Mouse (Mus musculus): Measurements from ENCODE around the gene Lsp1.

Gene Lsp1

DNA sequence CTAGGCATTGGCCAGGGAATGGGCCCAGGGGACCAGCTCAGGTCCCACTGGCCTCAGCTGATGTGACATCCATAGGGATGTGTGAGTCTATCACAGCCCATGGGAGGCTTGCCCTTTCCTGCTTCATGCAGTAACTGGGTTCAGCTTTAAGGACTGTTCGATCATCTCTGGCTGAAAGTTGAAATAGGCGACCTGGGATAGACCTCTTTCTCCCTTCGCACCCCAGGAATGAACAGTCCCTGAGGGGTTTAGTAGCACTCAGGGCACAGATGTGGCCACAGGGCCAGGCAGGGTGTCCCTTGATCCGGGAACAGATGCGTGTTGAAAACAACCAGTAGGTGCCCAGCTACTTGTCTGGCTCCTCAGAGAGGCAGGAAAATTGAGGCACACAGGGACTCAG, 15.7 kb downstream of the Lsp1 start:
- DNase-seq (ENCODE audit: low spot score), result no peak

DNA sequence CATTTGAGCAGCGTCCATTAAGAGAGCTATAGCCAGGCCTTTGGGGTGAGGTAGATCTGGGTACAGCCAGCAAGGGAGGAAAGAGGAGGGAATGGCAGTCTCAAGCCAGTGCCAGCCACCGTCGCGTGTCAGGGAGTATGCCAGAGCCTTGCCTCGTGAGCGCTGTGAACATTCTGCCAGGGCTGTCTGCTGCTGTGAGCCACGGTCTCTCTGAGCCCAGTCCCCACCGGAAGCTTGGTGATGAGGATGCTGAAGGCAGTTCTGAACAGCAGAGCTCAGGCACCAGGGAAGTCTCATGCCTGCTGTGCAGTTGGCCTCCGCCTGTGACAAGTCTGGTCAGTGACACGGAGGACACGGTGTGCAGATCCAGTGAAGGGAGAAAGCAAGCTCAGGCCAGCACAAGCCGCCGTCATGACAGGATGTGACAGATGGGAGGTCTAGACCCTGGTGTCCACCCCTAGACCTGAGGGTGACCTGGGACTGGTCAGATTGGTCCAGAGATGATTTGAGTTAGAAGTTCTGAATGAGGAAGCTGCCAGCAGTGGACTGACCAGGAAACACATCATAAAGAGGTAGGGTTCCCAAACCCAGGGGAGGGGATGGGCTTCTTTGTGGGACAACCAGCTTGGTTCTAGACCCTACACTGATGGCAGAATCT, 16.3 kb downstream of the Lsp1 start:
- DNase-seq (ENCODE audit: low spot score), result peak; percentile 46

DNA sequence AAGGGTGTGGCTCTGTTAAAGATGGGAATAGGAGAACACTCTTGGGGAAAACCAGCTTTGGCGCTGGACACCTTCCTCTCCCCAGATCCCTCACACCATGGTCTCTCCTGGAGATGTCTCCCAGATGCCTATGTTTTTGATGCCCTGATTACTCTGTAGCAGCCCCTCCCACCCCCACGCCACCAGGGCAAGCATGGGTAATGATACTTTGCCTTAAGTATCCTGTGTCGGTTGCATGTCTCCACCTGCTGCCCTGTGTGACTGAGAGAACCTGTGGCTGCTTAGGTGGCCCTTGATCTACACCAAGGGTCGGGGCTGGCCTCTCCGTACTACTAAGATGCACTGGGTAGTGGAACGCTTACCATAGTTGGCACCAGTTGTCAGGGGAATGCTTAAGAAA, 17.4 kb downstream of the Lsp1 start:
- no peak for DNase-seq (ENCODE audit: low spot score)

DNA sequence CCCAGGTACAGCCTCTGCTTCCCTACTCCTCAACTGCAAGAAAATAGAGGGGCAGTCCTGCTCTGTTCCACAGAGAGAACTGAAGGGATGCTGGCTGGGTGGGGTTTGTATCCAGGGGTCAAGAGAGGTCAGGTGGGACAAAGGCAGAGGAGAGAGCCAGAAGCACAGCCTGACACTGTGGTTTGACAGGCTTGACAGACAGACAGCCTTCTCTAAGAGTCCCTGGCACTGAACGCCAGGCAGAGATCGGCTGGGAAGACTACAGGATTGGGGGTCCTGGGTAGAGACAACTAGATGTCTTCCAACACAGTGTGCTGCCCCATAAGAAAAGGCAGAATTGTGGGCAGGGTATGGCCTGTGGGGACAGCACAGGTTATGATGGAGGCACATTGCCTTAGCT, 18.0 kb downstream of the Lsp1 start:
- DNase-seq (ENCODE audit: low spot score), result no peak

DNA sequence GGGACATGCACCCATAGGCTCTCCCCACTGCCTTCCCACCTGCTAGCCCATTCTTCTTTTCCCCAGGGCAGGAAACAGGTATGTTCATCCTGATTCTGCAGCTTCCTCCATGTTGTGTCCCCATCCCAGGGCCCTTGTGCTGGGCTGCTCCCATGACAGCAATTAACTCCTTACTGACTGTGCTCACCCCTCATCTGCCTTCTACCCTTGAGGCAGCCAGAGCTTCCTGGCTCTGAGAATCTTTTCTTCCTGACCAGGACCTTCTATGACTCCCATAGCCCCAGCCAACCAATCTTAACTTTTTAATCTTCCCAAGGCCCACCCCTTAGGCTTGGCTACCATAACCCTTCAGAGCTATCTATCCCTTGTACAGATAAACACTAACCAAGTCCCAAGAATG, 18.7 kb downstream of the Lsp1 start:
- DNase-seq (ENCODE audit: low spot score), result no peak

DNA sequence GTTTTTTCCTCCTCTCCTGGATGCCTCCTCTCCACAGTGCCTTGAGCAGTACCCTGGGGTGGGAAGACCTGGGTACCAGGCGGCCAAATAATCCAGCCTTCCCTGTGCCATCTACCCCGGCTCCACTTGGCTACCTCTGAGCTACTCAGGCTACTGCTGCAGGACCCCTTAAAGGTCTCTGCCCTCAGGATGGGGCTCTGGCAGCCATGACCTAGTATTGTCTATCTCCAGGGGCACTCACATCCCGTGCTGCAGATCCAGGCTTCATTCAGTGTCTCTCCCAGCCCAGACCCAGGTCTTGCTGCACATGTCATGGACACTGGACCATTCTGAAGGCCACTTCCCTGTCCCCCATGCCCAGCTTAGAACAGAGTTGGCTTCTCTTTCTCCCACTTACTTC, 19.3 kb downstream of the Lsp1 start:
- no peak for DNase-seq (ENCODE audit: low spot score)

DNA sequence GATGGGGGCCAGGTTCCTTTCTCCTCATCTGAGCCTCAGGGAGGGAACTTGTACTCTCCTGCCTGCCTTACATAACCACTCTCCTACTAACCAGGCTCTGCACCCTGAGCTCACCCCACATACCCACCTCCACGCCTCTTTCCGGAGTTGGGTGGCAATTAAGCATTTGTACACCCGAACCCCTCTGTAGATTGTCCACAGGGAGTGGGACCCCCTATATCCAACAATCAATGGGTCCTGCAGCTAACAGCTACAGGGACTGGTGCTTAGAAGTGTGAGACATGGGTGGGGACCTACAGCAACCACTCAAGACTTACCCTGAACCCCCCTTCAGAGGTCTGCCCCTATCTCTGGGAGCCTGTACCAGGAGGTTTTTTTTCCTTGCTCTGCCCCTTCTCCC, 20.1 kb downstream of the Lsp1 start:
- DNase-seq (ENCODE audit: low spot score), result no peak

DNA sequence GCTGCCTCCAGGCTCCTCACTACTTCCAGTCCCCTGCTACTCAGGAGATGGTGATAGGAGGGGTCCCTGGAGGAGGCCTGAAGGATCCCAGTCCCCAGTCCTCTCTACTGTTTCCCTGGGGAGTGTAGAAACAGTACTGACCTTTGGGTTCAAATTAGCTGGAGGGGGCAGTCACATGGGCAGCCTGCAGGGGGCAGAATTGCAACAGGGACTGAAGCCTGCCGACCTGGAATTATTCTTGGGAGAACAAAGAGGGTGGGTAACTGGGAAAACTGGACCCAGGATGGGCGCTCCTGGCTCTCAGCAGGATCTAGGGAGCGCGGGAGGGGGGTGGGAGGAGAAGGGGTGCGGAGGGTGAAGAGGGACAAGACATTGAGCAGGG, 20.6 kb downstream of the Lsp1 start:
- peak; percentile 74 for DNase-seq (ENCODE audit: low spot score)

DNA sequence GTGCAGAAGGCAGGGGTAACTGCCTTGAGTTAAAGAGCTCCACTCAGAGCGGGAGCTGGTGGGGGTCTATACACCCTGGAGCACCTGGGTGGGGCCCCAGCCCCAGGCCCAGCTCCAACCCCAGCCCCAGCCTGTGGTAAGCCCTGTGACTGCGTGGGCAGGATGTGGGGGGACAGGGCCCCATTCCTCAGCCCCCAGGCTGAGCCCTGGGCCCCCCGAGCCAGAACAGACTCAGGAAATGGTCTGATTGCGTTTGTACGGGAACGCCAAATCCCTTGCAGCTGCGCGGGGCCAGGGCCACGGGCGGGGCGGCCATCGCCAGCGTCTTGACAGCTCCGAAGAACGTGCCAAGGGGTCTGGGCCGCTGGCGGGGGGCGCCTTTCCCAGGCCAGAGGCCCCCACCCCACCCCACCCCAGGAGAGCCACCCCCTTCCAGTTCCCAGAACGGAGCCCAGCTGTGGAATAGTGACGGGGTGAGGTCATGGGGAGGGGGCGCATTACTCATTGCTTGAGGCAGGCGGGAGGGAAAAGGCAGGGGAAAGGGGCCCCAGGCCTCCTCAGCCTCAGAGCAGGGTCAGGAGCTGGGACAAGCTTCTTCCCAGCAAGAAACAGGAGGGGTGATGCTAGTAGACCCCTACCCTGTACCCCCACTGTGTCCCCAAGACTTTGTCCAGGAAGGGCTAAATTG, 21.1 kb downstream of the Lsp1 start:
- DNase-seq (ENCODE audit: low spot score), result peak; percentile 76

DNA sequence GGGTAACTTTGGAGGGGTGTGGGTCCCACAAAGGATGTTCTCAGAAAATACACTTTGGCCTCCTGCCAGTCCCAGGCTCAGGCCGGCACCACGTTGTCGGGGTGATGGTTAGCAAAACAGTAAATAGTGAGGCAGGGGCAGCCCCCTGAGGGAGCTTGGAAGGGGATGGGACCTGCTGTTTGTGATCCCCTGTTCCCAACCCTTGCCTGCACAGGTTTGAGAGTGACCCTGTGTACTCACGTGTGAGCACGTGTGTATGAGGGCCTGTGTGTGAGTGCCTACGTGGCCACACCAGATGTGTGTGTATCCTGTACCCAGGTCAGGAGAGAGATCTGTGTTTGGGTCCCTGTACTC, 21.6 kb downstream of the Lsp1 start:
- no peak for DNase-seq (ENCODE audit: low spot score)

DNA sequence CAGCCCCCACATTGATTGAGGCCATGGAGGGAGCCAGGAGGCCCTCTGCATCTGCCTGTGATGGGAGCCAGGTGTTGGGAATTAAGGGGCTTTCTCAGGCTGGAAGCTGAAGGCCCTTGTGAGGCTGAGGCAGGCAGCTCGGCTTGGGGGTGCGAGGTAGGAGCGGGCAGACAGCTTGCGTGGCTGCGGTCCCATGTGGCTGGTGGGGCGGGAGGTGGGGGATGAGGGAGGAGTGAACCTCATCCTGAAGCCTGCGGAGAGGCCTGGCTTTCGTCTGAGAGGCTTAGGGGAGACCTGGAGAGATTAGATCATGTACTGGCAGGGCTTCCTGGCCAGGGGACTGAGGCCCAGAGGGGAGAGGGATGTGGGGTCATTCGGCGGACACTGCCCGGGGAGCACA, 22.5 kb downstream of the Lsp1 start:
- DNase-seq (ENCODE audit: low spot score), result peak; percentile 66

DNA sequence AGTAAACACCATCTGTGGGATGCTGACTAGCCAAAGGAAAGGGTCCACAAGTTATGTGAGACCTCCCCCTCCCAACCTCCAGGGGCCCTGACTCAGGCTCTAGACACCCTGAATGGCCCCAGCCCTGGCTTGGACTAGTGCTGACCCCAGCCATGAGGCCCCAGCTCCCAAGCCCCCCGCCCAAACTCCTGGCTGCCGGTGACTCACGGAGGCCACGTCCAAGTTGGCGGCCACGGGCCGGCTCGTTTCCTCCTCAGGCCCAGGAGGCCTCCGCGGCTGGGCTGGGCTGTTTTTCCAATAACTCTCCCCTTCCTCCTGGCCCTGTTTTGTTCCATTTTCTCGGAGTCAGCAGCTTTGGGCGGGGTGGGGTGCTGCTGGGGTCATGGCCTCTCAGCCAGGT, 24.2 kb downstream of the Lsp1 start:
- DNase-seq (ENCODE audit: low spot score), result peak; percentile 62

DNA sequence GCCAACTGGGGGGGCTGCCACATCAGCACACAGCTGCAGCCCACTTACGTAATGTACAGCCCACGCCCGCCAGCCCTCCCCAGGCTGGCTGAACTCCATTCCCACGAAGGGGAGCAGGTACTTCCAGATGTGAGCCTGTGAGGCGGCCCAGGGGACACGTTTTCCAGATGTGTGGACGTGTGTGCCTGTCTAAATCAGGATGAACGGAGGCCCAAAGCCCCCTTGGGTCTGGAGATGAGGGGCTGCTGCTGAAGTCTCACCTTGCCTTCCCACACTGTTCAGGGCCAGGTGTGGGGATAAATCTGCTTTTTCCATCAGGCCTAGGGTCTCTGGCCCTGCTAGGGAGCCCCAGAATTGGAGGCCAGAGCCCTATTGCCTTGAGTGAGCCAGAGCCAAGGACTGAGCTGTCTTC, 26.1 kb downstream of the Lsp1 start:
- DNase-seq (ENCODE audit: low spot score), result no peak

DNA sequence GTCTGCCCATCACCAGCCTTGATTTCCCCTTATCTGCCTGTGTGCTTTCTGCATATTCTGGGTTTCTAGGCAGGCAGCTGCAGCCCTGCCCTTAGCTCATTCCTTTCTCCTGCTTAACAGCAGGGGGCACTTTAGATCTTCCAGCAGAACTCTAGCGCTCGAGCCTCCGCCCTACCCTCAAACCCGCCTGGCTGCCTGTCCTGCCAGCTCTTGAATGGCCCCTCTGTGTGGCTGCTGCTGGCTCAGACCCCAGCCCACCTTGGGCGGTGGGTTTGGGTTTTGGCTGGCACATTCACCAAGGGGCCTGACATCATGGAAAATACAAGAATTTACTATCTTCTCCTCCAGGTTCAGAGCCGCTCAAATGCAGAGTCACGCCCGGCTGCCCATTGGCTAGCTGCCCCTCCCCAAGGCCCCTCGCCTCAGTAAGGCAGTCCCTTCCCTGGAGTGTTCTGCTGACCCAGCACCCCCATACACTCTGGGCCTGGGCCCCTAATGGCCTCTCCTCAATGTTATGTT, 26.8 kb downstream of the Lsp1 start:
- DNase-seq (ENCODE audit: low spot score), result peak; percentile 62

DNA sequence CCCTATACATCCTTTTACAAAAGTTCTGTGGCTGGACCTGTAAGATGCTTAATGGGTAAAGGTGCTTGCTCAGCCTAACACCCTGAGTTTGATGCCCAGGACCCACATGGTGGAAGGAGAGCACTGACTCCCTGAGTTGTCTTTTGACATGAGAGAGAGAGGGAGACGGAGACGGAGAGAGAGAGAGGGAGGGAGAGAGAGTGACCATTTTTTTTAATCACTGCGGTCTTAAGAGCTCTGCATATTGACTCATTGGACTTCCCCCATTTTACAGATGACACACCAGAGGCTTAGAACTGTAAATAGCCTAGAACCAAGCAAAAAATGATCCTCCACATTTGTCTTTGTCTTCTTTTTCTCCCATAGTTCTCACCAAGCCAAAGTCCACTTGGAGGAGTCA, 27.4 kb downstream of the Lsp1 start:
- DNase-seq (ENCODE audit: low spot score), result no peak

DNA sequence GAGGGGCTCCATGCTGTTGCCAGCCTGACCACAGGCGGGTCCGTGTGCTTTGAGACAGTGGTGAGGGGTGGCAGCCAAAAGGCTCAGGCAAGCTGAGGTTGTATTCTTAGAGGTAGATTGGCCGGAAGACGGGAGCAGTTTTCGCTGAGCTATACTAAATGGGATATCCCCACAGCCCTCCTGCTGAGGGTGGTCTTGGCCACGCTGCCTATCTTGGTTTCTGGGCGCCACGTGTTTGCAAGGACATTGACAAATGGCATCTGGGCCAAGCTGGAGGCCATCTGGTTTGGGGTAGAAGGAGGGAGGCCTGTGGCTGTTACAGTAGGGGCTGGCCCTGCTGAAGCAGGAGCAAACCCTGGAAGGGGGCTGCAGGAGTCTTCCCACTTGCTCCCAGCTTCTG, 32.9 kb downstream of the Lsp1 start:
- DNase-seq (ENCODE audit: low spot score), result no peak

DNA sequence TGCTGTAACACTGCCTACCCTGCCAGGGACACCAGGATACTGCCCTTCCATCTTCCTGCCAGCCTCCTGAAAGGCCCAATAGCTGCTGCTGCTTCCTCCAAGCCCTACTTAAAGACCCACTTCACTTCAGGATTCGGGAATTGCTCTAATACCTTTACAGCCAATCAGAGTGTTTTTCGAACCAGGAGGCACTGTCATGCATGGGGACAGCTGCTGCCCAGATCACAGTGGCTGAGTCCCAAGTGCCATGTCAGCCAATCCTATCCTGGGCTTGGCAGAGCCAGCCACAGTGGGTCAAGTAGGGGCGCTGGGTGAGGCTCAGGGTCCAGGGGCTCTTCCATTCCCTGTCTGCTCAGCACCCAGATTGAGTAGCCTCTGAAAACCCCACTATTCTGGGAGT, 35.5 kb downstream of the Lsp1 start:
- DNase-seq (ENCODE audit: low spot score), result no peak

DNA sequence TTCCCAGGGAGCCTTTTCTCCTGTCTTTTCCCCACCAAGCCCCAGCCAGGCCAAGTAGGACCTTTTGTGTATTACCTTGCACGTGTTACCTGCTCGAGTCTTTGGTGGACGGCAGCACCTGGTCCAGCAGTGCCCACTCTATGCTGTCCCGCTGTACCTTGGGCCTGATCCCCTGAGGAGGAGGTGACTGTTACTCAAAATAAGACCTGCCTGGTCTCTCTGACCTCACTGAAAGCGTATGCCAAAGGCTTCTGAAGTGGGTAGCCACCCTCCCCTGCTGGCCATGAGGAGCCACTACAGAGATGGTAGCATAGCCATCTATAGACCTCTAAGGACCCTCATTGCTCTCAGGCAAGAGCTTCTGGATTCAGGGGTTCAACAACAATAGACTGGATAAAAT, 36.2 kb downstream of the Lsp1 start:
- no peak for DNase-seq (ENCODE audit: low spot score)

DNA sequence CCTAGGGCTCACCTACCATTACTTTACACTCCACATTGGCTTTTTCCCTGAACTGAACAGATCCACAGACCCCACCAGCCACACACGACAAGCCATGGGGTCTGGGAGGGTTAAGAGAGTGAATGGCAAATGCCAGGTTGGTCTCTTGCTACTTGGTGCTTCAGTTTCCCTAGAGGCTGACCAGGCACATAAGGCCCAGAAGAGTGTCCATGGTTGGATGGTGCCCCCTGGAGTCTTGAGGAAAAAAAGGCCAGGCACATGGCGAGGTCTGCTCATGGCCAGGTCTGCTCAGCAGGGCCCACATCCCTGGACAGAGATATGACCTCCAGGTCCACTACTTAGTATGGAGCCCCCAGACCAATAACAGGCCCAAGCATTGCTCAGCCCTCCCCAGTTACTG, 37.2 kb downstream of the Lsp1 start:
- DNase-seq (ENCODE audit: low spot score), result peak; percentile 50

DNA sequence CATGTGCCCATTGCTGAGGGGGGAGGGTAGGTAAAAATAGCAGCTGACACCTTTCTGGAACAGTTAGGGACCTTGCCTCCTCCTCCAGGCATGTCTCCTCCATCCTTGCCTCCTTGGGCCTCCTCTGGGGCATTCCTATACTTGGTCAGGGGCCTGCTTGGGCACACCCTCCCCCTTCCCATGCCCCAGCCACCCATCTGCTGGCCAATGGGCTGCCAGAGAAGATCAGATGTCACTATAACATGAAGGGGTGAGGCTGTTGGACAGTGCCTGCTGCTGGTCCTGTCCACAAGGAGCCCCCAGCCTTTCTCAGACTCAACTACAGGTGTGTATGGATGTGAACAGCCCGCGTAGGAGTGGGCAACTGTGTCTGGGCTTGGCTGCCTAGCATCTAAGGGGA, 38.0 kb downstream of the Lsp1 start, which contains the start of gene Tnnt3:
Gene Tnnt3, plus strand, starts transcription at position 262 of the 400 bp plus-strand sequence.
- DNase-seq (ENCODE audit: low spot score), result no peak

DNA sequence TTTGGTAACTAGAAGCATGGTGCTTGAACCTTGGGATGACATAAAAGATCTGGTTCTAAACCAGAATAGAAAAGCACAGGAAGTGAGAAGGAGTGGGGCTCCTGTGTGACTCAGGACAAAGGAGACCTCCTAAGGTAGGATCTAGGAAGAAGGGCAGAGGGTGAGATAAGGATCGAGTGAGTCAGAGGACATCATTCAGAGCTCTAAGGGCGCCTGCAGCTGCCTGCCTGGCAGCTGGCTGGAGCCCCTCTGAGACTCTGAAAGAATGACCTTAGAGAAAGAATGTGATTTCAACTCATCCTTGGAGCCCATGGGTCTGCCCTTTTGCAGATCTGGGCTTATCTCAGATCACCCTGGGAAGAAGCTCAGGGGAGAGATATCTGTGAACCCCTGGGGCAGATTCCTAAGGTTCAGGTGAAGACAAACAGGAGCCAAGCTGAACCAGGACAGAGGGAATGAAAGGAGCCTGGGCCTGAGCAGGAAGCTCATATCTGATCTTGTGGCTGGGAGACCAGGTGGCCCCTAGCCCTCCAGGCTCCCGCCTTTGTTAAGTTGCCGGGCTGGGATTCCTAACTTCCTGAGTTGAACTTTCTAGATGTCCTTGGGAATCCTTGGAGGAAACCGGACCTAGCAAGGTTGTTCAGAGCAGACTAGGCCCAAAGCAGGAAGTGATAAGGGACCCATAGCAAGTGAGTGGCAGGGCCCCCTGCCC, 38.6 kb downstream of the Lsp1 start:
- no peak for DNase-seq (ENCODE audit: low spot score)

DNA sequence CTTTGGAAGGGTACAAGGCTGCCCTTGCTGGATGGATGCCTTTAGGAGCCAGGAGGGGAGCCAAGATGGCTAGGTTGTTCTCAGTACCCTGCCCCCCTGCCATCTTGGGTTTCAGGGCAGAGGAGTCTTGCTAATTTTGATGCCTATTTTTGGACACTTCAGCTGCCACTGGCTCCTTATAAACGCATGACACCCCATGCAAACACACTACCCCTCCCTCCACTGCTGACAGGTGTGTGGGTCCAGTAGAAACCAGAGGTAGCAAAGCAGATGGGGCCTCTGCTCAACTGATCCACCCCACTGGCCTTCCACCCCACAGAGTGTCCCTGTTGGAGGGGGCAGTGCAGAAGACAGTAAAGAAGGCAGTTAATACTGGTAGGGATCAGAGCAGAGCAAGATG, 39.4 kb downstream of the Lsp1 start:
- DNase-seq (ENCODE audit: low spot score), result no peak

DNA sequence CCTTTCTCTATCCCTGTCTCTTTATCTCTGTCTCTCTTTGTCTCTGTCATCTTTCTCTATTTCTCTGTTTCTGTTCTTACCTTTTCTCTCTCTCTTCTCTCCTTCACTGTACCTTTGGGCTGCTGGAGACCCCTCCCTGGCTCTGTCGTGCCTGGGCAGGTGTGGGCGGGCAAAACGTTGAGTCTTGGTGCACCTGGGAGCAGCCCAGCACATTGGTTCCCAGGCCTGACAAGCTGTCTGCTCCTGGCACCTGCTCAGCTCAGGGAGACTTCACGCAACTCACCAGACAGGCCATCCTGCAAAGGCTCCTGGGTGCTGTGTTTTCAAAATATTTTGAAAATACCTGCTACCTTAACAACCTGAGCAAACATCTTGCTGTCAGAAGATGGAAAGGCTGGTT, 42.6 kb downstream of the Lsp1 start:
- no peak for DNase-seq (ENCODE audit: low spot score)

Measured in urinary bladder, postnatal 14 days (tissue).